Mouse (Mus musculus) C2C12 (cell line): ENCODE measurements around the gene Fkbp5.

Experiments
- CTCF ChIP-seq: IDR thresholded peaks from one replicate; pipeline ENCODE4 v1.5.1; 2011; ENCODE audit not compliant: control insufficient read depth, insufficient read depth, insufficient read length
- MAX ChIP-seq: IDR thresholded peaks from one replicate; pipeline ENCODE4 v1.6.1; 2011; ENCODE audit warnings: mild to moderate bottlenecking, control low read depth
- USF1 ChIP-seq: IDR thresholded peaks from one replicate; pipeline ENCODE4 v1.6.1; 2011; ENCODE audit warnings: low read depth, mild to moderate bottlenecking, control low read depth, moderate library complexity

GRCm38 (mm10) chr17:28446820-28447168, 70.5 kb downstream of the Fkbp5 start:
- no peak for TF ChIP-seq CTCF
- TF ChIP-seq USF1, result no peak
- no peak for TF ChIP-seq MAX
